Mouse (Mus musculus) myocyte (in vitro differentiated cells): ENCODE measurements at regions not wholly inside any gene's neighbourhood (a gene's known extent, or its start where the extent isn't known, plus 50 kb on each side); places are given as distances from the start of the nearest gene placed in this dataset.

Source experiments
- E2F4 ChIP-seq: IDR thresholded peaks from one replicate; pipeline ENCODE4 v1.6.1; 2011; ENCODE audit warnings: mild to moderate bottlenecking, control low read depth, moderate library complexity; ENCODE audit not compliant: insufficient read depth
- MAX ChIP-seq: IDR thresholded peaks from one replicate; pipeline ENCODE4 v1.6.1; 2011; ENCODE audit warnings: low read depth, mild to moderate bottlenecking, control low read depth
- MYOG ChIP-seq, 3 experiments: IDR thresholded peaks; one replicate each; pipeline ENCODE4 v1.6.1; 2011; ENCODE audit warnings: control low read depth in 2 of 3, low read depth in 2 of 3, mild to moderate bottlenecking in 2 of 3; ENCODE audit not compliant: insufficient read length in 2 of 3, control insufficient read depth in 1 of 3, insufficient read depth in 1 of 3
- POLR2A ChIP-seq: IDR thresholded peaks from one replicate; pipeline ENCODE4 v1.6.1; 2011; ENCODE audit warnings: low read depth, mild to moderate bottlenecking, control low read depth, moderate library complexity; ENCODE audit not compliant: insufficient read length
- POLR2AphosphoS2 ChIP-seq: IDR thresholded peaks from one replicate; pipeline ENCODE4 v1.6.1; 2011; ENCODE audit warnings: low read depth, control low read depth; ENCODE audit not compliant: insufficient read length
- TCF3 ChIP-seq: IDR thresholded peaks from one replicate; pipeline ENCODE4 v1.6.1; 2011; ENCODE audit warnings: low read depth, control low read depth; ENCODE audit not compliant: insufficient read length
- USF1 ChIP-seq: IDR thresholded peaks from one replicate; pipeline ENCODE4 v1.6.1; 2011; ENCODE audit warnings: low read depth, mild to moderate bottlenecking, control low read depth, moderate library complexity

- TF ChIP-seq E2F4 (no peak), POLR2AphosphoS2 (no peak), POLR2A (no peak), MAX (no peak), TCF3 (no peak), MYOG (IDR thresholded peaks at IDR 0.05; ENCODE audit: control insufficient read depth in 1 of 3, insufficient read depth in 1 of 3, insufficient read length in 2 of 3, low read depth in 2 of 3) (no peak), USF1 (no peak)
These were observed 480.5 kb downstream of the Hace1 start for GRCm38 (mm10) chr10:46058199-46058472.
